Mouse (Mus musculus) CD4-positive, CD25-positive, alpha-beta regulatory T cell, adult 4 months (primary cell): ENCODE results near the gene Fam43b. TPM values are rescaled to one million over a fixed set of nuclear protein-coding genes. Genes with fewer than 3 reads are reported as not detected.

Experiments
- ATAC-seq: one replicate; pipeline ENCODE4 v1.8.0; 2017
- polyA plus RNA-seq, 2 experiments: library from polyadenylated mRNA; unstranded; fragments of 100-300 nt; shearing (Covaris generic); gene quantifications; one replicate each; pipeline ENCODE4 v1.2.1; 2017

The Fam43b gene
- polyA plus RNA-seq, 2 experiments from 2014 or later: not detected

DNA sequence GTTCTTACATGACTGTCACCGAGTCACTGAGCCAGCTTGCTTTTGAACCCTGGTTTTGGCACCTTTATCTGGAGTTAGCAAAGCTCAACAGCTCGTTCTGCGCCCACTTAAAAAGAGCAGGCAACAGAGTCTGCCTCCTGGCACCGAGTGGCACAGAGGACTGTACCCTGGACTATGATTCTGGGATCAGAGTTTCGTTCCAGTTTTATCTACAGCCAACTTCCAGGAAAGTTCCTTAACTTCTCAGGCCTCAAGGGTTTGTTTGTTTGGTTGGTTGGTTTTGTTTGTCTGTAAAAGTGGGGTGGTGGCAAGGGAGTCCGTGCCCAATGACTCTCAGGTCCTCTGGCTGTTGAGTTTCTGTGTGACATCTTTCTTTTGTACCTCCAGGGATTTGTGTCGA, 47.6 kb downstream of the Fam43b start:
- no peak for ATAC-seq

DNA sequence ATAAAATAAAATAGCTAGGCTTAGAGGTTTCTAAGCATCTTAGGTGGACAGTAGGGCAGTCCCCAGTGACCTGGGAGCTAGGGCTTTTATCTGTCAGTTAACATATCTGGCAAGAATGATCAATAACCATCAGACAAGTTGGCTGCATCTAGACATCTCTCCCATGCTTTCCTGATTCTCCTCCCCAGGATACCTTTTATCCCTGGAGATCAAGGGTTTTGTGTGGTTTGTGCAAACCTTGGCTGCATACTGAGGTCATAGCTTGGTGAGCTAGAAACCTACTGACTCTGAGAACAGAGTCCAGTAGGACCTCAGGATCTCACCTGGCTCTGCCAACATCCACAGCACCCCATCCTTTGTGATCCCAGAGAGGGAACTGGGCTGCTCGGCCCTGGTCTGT, 49.0 kb downstream of the Fam43b start:
- no peak for ATAC-seq

DNA sequence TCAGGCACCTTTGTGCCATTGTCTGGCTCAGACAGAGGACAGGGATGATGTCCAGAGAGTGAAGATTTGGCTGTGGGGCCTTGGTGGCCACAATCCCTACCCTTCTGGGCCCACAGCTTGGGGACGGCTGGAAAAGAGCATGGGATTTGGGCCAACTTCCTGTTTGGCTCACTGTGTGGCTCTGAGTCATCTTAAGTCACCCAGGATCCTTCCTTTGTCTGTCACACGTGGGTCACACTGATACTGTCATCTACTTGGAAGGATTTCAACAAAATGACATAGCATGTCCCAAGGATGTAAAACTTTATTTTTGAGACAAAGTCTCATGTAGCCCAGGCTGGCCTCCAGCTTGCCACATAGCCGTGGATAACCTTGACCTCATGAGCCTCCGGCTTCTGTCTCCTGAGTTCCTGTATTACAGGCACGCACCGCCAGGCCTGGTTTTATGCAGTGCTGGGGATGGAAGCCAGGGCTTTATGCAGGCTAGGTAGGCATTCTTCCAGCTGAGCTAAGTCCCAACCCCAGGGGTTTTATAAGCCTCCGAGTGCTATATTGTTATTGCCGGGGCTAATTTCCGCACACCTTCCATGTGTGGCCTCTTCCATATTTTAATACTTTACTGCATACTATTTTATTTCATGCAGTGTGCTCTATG, 51.3 kb downstream of the Fam43b start:
- no peak for ATAC-seq

Other genes with a start within 250 kb of the Fam43b start
- gene Hp1bp3, start 180.2 kb downstream of the Fam43b start, polyA plus RNA-seq: 100 to 1,000 TPM; 164 to 189 TPM
- gene Sh2d5, start 146.1 kb downstream of the Fam43b start, polyA plus RNA-seq: under 1 TPM in 1 of 2 experiments, not detected in 1; 0.54 TPM
- gene Kif17, start 146.1 kb downstream of the Fam43b start, polyA plus RNA-seq: under 1 TPM in 1 of 2 experiments, not detected in 1; 0.12 TPM
- gene Ddost, start 91.8 kb downstream of the Fam43b start, polyA plus RNA-seq: 100 to 1,000 TPM in 1 of 2 experiments, 10 to 100 TPM in 1; 92.3 to 122 TPM
- 10 to 100 TPM; 12.9 to 22.6 TPM for gene Pink1, start 70.2 kb downstream of the Fam43b start, polyA plus RNA-seq
- gene Cda, start 28.5 kb downstream of the Fam43b start, polyA plus RNA-seq: not detected
- 10 to 100 TPM; 12.2 to 16.9 TPM for gene Mul1, start 38.1 kb upstream of the Fam43b start, polyA plus RNA-seq
- gene Camk2n1, start 57.8 kb upstream of the Fam43b start, polyA plus RNA-seq: 1 to 10 TPM in 1 of 2 experiments, under 1 TPM in 1; 0.95 to 1.2 TPM
- not detected for gene Vwa5b1, start 239.4 kb upstream of the Fam43b start, polyA plus RNA-seq